Mouse (Mus musculus): ENCODE measurements around the gene Cdc37. TPM values are rescaled to one million over a fixed set of nuclear protein-coding genes. Genes with fewer than 3 reads are reported as not detected.
A peak's percentile ranks its signal among the peaks of the same experiment; 100 is the strongest.

Gene Cdc37
- polyA plus RNA-seq, 1 experiment, result 78.0 TPM

DNA sequence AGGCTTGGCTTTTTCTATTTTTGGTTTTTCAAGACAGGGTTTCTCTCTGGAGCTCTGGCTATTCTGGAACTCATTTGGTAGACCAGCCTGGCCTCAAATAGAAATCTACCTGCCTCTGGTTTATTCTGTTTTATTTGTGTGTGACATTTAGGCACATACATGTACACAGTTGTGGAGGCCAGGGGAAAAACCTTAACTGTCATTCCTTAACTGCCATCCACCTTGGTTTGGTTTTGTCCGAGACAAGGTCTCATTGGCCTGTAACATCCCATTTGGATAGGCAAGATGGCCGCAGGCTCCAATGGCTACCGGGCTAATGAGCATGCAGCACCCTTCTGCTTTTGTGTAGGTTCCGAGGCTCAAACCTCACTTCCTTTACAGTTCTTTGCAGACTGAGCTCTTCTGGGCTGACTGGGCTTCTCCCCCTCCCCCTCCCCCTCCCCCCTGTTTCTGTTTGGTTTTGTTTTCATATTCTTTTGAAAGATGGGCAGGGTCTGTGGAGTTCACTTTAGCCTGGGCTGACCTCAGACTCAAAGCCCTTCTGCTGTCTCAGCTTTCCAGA, 14.4 kb downstream of the Cdc37 start:
- Histone ChIP-seq H3K4me3 (ENCODE audit: insufficient read depth, low read depth, low read length) (no peak overlapping the region), H3K4me1 (ENCODE audit: control insufficient read depth, insufficient read depth, insufficient read length, low read length) (peaks cover 16% of the 10 kb centered on the region), H3K27ac (replicated peaks; ENCODE audit: low read depth, low read length) (peak overlapping the region; percentile 70)

- Histone ChIP-seq H3K4me1 (ENCODE audit: control insufficient read depth, insufficient read depth, insufficient read length, low read length) (peaks cover 16% of the 10 kb centered on the region), H3K4me3 (ENCODE audit: insufficient read depth, low read depth, low read length) (no peak overlapping the region), H3K27ac (replicated peaks; ENCODE audit: low read depth, low read length) (peak overlapping the region; percentile 70)
Observed at GRCm38 (mm10) chr9:21134595-21135328, 15.0 kb downstream of the Cdc37 start.

DNA sequence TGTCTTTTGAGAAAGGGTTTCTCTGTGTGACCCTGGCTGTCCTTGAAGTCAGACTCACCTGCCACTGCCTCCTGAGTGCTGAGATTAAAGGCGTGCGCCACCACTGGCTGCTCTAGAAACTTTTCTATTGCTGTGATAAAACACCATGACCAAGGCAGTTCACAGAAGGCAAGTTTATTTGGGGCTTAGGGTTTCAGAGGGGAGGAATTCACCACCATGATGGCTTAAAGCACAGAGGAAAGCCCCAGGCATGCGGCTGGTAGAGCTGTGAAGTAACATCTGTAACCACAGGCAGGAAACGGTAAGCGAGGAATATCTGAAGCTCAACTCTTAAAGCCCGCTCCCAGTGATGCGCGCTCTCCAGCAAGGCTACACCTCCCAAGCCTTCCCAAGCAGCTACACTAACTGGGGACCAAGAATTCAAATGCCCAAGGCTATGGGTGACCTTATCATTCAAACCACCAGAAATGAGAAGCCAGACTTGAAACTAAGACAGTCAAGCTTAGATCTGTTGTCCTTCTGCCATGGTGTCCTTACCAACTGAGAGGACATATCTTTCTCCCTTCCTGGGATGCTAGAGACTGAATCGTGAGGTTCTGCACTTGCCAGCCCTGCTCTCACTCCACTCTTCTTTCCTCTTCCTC, 16.6 kb downstream of the Cdc37 start:
- peaks cover 16% of the 10 kb centered on the region for H3K4me1 ChIP-seq (ENCODE audit: control insufficient read depth, insufficient read depth, insufficient read length, low read length)
- H3K4me3 ChIP-seq (ENCODE audit: insufficient read depth, low read depth, low read length), result no peak overlapping the region
- no peak overlapping the region for H3K27ac ChIP-seq (replicated peaks; ENCODE audit: low read depth, low read length)

DNA sequence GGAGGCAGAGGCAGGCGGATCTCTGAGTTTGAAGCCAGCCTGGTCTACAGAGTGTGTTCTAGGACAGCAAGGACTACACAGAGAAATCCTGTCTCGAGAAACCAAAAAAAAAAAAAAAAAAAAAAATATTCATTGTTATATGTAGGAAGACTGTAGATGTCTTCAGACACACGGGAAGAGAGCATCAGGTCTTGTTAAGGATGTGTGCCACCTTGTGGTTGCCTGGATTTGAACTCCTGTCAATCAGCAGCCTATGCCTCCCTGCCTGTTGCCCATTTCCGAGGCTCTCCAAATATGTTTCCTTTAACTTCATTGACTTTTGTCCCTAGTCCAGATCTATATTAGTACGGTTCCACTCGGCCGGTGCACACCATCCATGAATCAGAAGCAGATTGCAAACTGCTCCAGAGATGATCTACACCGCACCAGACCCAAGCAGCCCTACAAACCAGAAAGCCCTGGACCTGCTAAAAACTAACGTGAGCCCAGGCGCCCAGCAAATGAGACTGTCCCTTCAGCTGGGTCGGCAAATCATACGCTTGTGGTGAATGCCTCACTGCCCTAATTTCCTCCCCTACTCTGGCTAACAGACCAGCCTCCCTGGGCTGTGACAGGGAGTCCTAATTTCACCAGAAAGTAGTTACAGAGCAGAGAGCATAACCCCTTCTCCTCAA, 17.5 kb downstream of the Cdc37 start:
- Histone ChIP-seq H3K4me3 (ENCODE audit: insufficient read depth, low read depth, low read length) (no peak overlapping the region), H3K27ac (replicated peaks; ENCODE audit: low read depth, low read length) (no peak overlapping the region), H3K4me1 (ENCODE audit: control insufficient read depth, insufficient read depth, insufficient read length, low read length) (peaks cover 16% of the 10 kb centered on the region)

DNA sequence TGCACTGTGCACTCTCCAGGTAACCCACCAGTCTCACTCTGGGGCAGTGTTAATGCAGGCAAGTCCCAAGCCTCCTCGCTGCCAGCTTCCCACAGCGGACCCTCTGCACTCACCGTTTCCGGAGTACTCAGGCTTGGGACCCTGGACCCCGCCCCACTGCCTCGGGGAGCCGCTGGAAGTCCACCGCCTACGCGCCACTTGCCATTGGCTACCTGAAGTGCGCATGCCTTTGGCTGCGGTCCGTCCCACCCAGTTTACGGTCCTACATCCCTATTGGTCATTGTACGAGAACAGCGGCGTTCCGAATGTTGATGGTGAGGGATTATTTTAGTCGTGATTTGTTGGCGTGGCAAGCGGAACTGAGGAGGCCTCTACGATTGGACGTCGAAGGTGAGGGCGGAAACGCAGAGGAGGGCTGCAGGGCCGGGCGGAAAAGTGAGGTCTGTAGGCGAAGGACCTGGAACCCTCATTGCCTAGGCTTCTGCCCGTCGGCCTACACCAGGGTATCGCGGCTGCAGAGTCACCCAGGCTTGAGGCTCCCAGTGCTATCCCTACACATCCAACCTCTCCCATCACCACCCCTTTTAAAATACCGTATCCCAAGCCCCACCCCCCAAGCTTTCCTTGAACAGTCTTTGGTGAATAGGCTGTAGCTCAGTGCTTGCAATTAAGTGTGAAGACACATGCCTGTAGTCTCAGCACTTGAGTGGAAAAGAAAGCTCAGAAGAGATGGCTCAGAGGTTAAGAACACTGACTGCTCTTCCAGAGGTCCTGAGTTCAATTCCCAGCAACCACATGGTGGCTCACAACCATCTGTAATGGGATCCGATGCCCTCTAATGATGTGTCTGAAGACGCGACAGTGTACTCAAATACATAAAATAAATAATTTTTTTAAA, 18.5 kb downstream of the Cdc37 start, which contains the start of gene Tyk2:
Tyk2 (minus strand) TSS at position 185 of the 898 bp plus-strand sequence.
- Histone ChIP-seq H3K4me3 (ENCODE audit: insufficient read depth, low read depth, low read length) (peak within 1 kb of the TSS; percentile 86), H3K27ac (replicated peaks; ENCODE audit: low read depth, low read length) (peak within 1 kb of the TSS; percentile 27; the same call in 1 of the 2 replicates), H3K4me1 (ENCODE audit: control insufficient read depth, insufficient read depth, insufficient read length, low read length) (peaks cover 14% of the 10 kb centered on the region)

GRCm38 (mm10) chr9:21126259-21126627, 23.5 kb downstream of the Cdc37 start:
- no peak overlapping the region for H3K27ac ChIP-seq (replicated peaks; ENCODE audit: low read depth, low read length)
- H3K4me3 ChIP-seq (ENCODE audit: insufficient read depth, low read depth, low read length), result no peak overlapping the region

GRCm38 (mm10) chr9:21125502-21126258, 24.1 kb downstream of the Cdc37 start:
- H3K4me3 ChIP-seq (ENCODE audit: insufficient read depth, low read depth, low read length), result no peak overlapping the region
- H3K27ac ChIP-seq (replicated peaks; ENCODE audit: low read depth, low read length), result peak overlapping the region; percentile 48; the same call in 1 of the 2 replicates
- H3K4me1 ChIP-seq (ENCODE audit: control insufficient read depth, insufficient read depth, insufficient read length, low read length), result no peaks in the 10 kb centered on the region

More at GRCm38 (mm10) chr9:21126259-21126627, 23.5 kb downstream of the Cdc37 start:
- no peaks in the 10 kb centered on the region for H3K4me1 ChIP-seq (ENCODE audit: control insufficient read depth, insufficient read depth, insufficient read length, low read length)

DNA sequence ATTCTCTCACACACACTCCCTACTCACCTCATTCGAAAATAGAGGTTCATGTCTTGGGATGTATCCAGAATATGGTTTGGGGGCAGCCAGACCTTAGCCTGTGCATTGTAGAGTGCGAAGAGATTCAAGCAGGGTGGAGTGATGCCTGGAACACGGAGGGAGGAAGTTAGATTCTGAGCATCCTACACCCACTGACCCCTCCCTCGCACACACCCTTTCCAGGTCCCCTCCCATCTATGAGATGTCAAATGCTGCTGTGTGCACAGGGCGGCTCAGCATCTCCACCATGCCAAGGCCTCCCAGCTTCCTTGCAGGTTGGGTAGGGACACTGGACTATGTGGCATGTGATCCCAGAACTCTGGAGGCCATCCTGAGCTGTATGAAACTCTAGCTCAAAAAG, 24.9 kb downstream of the Cdc37 start:
- no peak overlapping the region for H3K4me3 ChIP-seq (ENCODE audit: insufficient read depth, low read depth, low read length)
- no peak overlapping the region for H3K27ac ChIP-seq (replicated peaks; ENCODE audit: low read depth, low read length)
- H3K4me1 ChIP-seq (ENCODE audit: control insufficient read depth, insufficient read depth, insufficient read length, low read length), result no peaks in the 10 kb centered on the region

DNA sequence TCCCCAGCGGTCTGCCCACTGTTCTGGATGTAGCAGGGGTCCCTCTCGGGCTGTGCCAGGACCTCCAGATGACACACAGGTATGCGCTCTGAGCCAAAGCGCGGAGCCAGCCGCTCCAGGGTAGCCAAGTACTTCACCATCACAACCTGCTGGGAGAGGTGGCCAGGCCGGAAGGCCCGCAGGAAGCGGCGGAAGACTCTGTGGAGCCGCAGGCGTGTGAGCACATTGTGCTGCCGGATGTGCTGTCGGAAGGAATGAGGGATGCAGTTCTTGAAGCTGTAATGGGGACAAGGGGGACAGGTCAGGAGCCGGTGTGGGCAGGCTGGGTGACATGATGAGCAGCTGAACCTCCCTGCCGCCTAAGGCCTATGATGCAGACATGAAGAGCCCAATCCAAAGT, 28.3 kb downstream of the Cdc37 start:
- H3K4me3 ChIP-seq (ENCODE audit: insufficient read depth, low read depth, low read length), result no peak overlapping the region
- no peaks in the 10 kb centered on the region for H3K4me1 ChIP-seq (ENCODE audit: control insufficient read depth, insufficient read depth, insufficient read length, low read length)
- H3K27ac ChIP-seq (replicated peaks; ENCODE audit: low read depth, low read length), result no peak overlapping the region

- Histone ChIP-seq H3K4me3 (ENCODE audit: insufficient read depth, low read depth, low read length) (no peak overlapping the region), H3K4me1 (ENCODE audit: control insufficient read depth, insufficient read depth, insufficient read length, low read length) (no peaks in the 10 kb centered on the region), H3K27ac (replicated peaks; ENCODE audit: low read depth, low read length) (no peak overlapping the region)
Observed at GRCm38 (mm10) chr9:21117073-21117472, 32.7 kb downstream of the Cdc37 start.

DNA sequence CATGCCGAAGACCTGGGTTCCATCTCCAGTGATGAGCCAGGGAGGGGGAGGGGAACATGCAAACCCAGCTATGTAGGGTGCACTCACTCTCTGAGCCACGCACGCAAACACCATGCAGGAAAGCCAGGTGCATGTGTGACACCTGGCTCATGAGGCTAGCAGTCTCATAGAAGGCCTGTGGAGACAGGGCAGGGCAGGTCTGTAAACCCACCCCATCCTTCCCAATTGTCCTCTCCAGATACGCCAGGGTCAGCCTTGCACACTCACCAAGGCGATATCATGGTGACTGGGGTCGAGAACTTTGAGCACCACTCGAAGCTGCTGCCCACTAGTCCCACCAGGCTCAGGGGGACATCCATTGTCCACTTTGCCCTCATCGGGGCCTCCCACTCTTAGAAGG, 34.7 kb downstream of the Cdc37 start:
- H3K4me3 ChIP-seq (ENCODE audit: insufficient read depth, low read depth, low read length), result no peak overlapping the region
- no peaks in the 10 kb centered on the region for H3K4me1 ChIP-seq (ENCODE audit: control insufficient read depth, insufficient read depth, insufficient read length, low read length)
- H3K27ac ChIP-seq (replicated peaks; ENCODE audit: low read depth, low read length), result no peak overlapping the region

GRCm38 (mm10) chr9:21114190-21114589, 35.6 kb downstream of the Cdc37 start:
- H3K4me3 ChIP-seq (ENCODE audit: insufficient read depth, low read depth, low read length), result no peak overlapping the region
- H3K27ac ChIP-seq (replicated peaks; ENCODE audit: low read depth, low read length), result no peak overlapping the region

GRCm38 (mm10) chr9:21113751-21114150, 36.0 kb downstream of the Cdc37 start:
- Histone ChIP-seq H3K27ac (replicated peaks; ENCODE audit: low read depth, low read length) (no peak overlapping the region), H3K4me1 (ENCODE audit: control insufficient read depth, insufficient read depth, insufficient read length, low read length) (no peaks in the 10 kb centered on the region), H3K4me3 (ENCODE audit: insufficient read depth, low read depth, low read length) (no peak overlapping the region)

More at GRCm38 (mm10) chr9:21114190-21114589, 35.6 kb downstream of the Cdc37 start:
- no peaks in the 10 kb centered on the region for H3K4me1 ChIP-seq (ENCODE audit: control insufficient read depth, insufficient read depth, insufficient read length, low read length)
